Mouse (Mus musculus): ENCODE measurements around the gene Mrpl55.
A peak's percentile ranks its signal among the peaks of the same experiment; 100 is the strongest.

- no peak for TF ChIP-seq POLR2A (IDR thresholded peaks at IDR 0.05; ENCODE audit: extremely low read depth, insufficient read depth, low read length)
- TF ChIP-seq CTCF (IDR thresholded peaks at IDR 0.05; ENCODE audit: extremely low read depth, insufficient read depth, low read length): 0 out of 2 replicates have a peak, but pooled peaks have one; percentile 9
Measured at GRCm38 (mm10) chr11:59232797-59233196, 30.5 kb downstream of the Mrpl55 start.

Measured in cortical plate, adult 2 months (tissue).